Mouse (Mus musculus) myocyte (in vitro differentiated cells): ENCODE data around the gene Gm20388. TPM values are rescaled to one million over a fixed set of nuclear protein-coding genes. Genes with fewer than 3 reads are reported as not detected.

Experiments used
- H3K27me3 ChIP-seq: one replicate; pipeline ENCODE4 v1.6.1; 2011; ENCODE audit not compliant: control insufficient read depth, insufficient read depth, insufficient read length
- H3K36me3 ChIP-seq: one replicate; pipeline ENCODE4 v1.6.1; 2011; ENCODE audit not compliant: control insufficient read depth, insufficient read depth
- H3K4me2 ChIP-seq: one replicate; pipeline ENCODE4 v1.6.1; 2011; ENCODE audit warnings: low read depth, control low read depth
- H3K4me3 ChIP-seq: one replicate; pipeline ENCODE4 v1.5.1; 2011; ENCODE audit warnings: mild to moderate bottlenecking, control low read depth, moderate library complexity
- H3K79me2 ChIP-seq: one replicate; pipeline ENCODE4 v1.6.1; 2011; ENCODE audit not compliant: control insufficient read depth, insufficient read depth
- H3ac ChIP-seq: one replicate; pipeline ENCODE4 v1.6.1; 2011; ENCODE audit not compliant: control insufficient read depth, insufficient read length
- CEBPB ChIP-seq: IDR thresholded peaks from 2 replicates; pipeline ENCODE4 v1.6.1; 2011; ENCODE audit warnings: mild to moderate bottlenecking, moderate library complexity; ENCODE audit not compliant: poor library complexity, insufficient read depth, severe bottlenecking
- E2F4 ChIP-seq: IDR thresholded peaks from one replicate; pipeline ENCODE4 v1.6.1; 2011; ENCODE audit warnings: mild to moderate bottlenecking, control low read depth, moderate library complexity; ENCODE audit not compliant: insufficient read depth
- MAX ChIP-seq: IDR thresholded peaks from one replicate; pipeline ENCODE4 v1.6.1; 2011; ENCODE audit warnings: low read depth, mild to moderate bottlenecking, control low read depth
- MYOD1 ChIP-seq, 3 experiments: IDR thresholded peaks; one replicate each; pipeline ENCODE4 v1.6.1; 2011; ENCODE audit warnings: control low read depth in 2 of 3, low read depth in 2 of 3, mild to moderate bottlenecking in 2 of 3, moderate library complexity in 1 of 3; ENCODE audit not compliant: insufficient read length in 2 of 3, control insufficient read depth in 1 of 3
- MYOG ChIP-seq, 3 experiments: IDR thresholded peaks; one replicate each; pipeline ENCODE4 v1.6.1; 2011; ENCODE audit warnings: control low read depth in 2 of 3, low read depth in 2 of 3, mild to moderate bottlenecking in 2 of 3; ENCODE audit not compliant: insufficient read length in 2 of 3, control insufficient read depth in 1 of 3, insufficient read depth in 1 of 3
- POLR2A ChIP-seq: IDR thresholded peaks from one replicate; pipeline ENCODE4 v1.6.1; 2011; ENCODE audit warnings: low read depth, mild to moderate bottlenecking, control low read depth, moderate library complexity; ENCODE audit not compliant: insufficient read length
- POLR2AphosphoS2 ChIP-seq: IDR thresholded peaks from one replicate; pipeline ENCODE4 v1.6.1; 2011; ENCODE audit warnings: low read depth, control low read depth; ENCODE audit not compliant: insufficient read length
- REST ChIP-seq: IDR thresholded peaks from one replicate; pipeline ENCODE4 v1.6.1; 2011; ENCODE audit warnings: mild to moderate bottlenecking, control low read depth, moderate library complexity; ENCODE audit not compliant: insufficient read depth, insufficient read length
- SRF ChIP-seq: IDR thresholded peaks from one replicate; pipeline ENCODE4 v1.6.1; 2011; ENCODE audit warnings: low read depth; ENCODE audit not compliant: control insufficient read depth, insufficient read length
- TCF12 ChIP-seq: IDR thresholded peaks from one replicate; pipeline ENCODE4 v1.6.1; 2011; ENCODE audit warnings: mild to moderate bottlenecking, control low read depth; ENCODE audit not compliant: poor library complexity, insufficient read depth, severe bottlenecking
- TCF3 ChIP-seq: IDR thresholded peaks from one replicate; pipeline ENCODE4 v1.6.1; 2011; ENCODE audit warnings: low read depth, control low read depth; ENCODE audit not compliant: insufficient read length
- USF1 ChIP-seq: IDR thresholded peaks from one replicate; pipeline ENCODE4 v1.6.1; 2011; ENCODE audit warnings: low read depth, mild to moderate bottlenecking, control low read depth, moderate library complexity
- polyA plus RNA-seq: library from polyadenylated mRNA; unstranded; fragments of >200 nt; fragmentation: generic; extraction: Trizol; gene quantifications from one replicate; pipeline ENCODE4 v1.2.1, GENCODE M21; 2012; ENCODE audit warnings: missing spikeins

Gene Gm20388
- polyA plus RNA-seq, 1 experiment = 15.3 TPM

DNA sequence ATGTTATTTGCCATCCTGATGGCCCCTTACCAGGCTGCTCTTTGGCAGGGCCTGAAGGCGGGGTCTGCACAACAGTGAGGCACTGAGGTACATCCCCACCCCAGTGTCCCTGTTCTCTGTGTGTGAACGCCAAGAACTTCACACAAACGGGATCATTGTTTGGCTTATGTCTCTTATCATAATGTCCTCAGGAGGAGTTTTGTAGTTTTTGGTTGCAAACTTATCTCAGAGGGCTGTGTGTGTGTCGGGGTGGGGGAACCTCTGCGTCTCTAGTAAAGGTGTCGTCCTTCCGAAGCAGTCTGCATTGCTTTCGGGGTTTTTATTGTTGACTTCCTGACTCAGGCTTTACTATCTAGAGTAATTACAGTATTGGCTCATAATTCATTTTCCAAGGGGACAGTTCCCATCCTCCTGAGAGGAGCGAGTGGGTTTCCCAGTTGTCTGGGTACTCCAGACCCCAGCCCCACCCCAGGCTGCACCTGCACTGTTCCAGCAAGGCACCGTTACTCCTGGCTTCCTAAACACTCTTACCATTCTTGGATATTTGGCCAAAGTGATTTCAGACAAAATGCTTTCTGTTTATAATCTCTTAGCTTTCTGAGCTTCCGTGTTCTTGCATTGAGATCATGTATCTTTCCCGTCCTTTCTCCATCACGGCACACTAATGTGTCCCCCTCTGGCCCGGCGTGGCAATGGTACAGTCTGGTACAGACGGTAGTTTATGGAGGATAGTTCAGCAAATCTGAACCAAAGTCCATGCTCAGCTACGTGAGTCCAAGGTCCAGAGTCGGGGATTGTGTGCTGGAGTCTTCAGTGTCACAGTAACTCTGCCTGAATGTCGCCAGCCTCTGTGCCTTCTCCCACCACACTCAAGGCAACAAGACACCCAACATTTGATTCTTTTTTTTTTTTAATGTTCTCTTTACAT, 3909.3 kb downstream of the Gm20388 start:
- TF ChIP-seq SRF (no peak), POLR2AphosphoS2 (no peak), MAX (no peak), TCF12 (no peak), E2F4 (no peak), TCF3 (no peak), REST (no peak), MYOD1 (IDR thresholded peaks at IDR 0.05; ENCODE audit: control insufficient read depth in 1 of 3, insufficient read length in 2 of 3, low read depth in 2 of 3) (no peak), POLR2A (no peak), MYOG (IDR thresholded peaks at IDR 0.05; ENCODE audit: control insufficient read depth in 1 of 3, insufficient read depth in 1 of 3, insufficient read length in 2 of 3, low read depth in 2 of 3) (no peak), USF1 (no peak), CEBPB (no peak)
- Histone ChIP-seq H3K27me3 (no peaks in the 10 kb centered on the region), H3K4me3 (no peak overlapping the region), H3K4me2 (no peak overlapping the region), H3K79me2 (no peaks in the 10 kb centered on the region), H3K36me3 (peaks cover 4% of the 10 kb centered on the region), H3ac (no peak overlapping the region)

DNA sequence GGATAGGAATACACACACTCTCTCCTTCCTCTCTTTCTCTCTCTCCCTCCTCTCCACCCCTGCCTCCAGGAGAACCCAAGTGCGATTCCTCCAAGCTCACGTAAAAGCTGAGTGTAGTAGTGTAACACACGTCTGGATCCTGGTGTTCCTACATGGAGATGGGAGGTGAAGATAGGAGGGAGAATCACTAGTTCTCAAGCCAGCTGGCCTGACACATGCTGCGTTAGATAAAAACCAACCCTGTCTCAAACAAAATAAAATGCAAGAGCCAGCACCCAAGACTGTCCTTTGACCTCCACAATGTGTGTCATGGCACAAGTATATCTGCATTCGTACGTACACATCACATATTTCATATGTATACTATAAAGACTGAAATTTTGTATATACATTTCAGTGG, 3910.1 kb downstream of the Gm20388 start:
- TF ChIP-seq CEBPB (no peak), TCF12 (no peak), MAX (no peak), POLR2AphosphoS2 (no peak)

DNA sequence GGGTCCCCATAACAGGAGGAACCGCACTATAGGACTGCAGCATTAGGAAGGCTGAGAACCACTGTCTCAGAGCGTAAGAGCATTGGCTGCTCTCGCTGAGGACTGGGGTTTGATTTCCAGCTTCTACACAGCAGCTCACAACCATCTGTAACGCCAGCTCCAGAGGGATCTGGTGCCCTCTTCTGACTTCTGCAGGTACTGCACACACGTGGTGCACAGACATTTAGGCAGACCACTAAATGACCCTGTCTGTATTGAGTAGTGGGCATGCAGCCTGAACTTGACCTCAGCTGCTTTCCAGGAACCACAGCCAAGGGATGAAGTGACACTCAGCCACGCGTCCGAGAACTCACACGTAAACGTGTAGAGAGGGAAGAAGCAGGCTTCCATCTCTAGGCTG, 3912.5 kb downstream of the Gm20388 start:
- Histone ChIP-seq H3K79me2 (no peaks in the 10 kb centered on the region), H3K27me3 (no peaks in the 10 kb centered on the region), H3K4me2 (no peak overlapping the region), H3ac (no peak overlapping the region), H3K4me3 (no peak overlapping the region), H3K36me3 (peaks cover 4% of the 10 kb centered on the region)
- TF ChIP-seq SRF (no peak), USF1 (no peak), TCF12 (no peak), MAX (no peak), E2F4 (no peak), POLR2A (no peak)

More for the DNA sequence above, 3910.1 kb downstream of the Gm20388 start:
- H3K4me3 ChIP-seq = no peak overlapping the region
- H3K27me3 ChIP-seq = no peaks in the 10 kb centered on the region
- no peak overlapping the region for H3K4me2 ChIP-seq
- H3K36me3 ChIP-seq = peaks cover 4% of the 10 kb centered on the region
- H3ac ChIP-seq = no peak overlapping the region
- H3K79me2 ChIP-seq = no peaks in the 10 kb centered on the region

DNA sequence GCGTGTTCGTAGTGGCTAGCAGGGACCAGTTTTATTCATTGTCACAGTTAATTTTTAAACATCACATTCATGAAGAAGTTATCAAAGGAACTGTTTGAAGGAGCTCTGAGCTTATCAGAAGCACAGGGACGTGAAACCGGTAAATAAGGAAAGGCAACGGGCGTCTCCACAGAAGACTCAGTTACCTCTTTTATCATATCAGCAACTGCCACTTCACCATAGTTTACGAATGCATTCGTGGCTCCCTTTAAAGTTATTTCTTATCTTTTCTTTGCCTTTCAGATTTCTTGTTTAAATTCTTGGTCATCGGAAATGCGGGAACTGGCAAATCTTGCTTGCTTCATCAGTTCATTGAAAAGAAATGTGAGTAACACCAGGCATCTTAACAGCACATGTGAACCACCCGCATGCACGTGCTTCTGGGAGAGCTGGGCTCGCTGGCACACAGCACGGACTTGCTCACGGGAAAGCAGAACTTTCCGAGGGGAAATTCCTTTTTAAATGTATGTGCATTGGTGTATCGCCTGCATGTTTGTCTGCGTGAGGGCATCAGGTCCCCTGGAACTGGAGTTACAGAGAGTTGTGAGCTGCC, 3913.0 kb downstream of the Gm20388 start:
- no peak overlapping the region for H3K4me2 ChIP-seq
- no peaks in the 10 kb centered on the region for H3K79me2 ChIP-seq
- no peak overlapping the region for H3ac ChIP-seq
- no peak overlapping the region for H3K4me3 ChIP-seq
- no peaks in the 10 kb centered on the region for H3K27me3 ChIP-seq
- peaks cover 4% of the 10 kb centered on the region for H3K36me3 ChIP-seq
- no peak for TF ChIP-seq TCF12
- TF ChIP-seq MYOG (IDR thresholded peaks at IDR 0.05; ENCODE audit: control insufficient read depth in 1 of 3, insufficient read depth in 1 of 3, insufficient read length in 2 of 3, low read depth in 2 of 3) = no peak
- no peak for TF ChIP-seq POLR2AphosphoS2

DNA sequence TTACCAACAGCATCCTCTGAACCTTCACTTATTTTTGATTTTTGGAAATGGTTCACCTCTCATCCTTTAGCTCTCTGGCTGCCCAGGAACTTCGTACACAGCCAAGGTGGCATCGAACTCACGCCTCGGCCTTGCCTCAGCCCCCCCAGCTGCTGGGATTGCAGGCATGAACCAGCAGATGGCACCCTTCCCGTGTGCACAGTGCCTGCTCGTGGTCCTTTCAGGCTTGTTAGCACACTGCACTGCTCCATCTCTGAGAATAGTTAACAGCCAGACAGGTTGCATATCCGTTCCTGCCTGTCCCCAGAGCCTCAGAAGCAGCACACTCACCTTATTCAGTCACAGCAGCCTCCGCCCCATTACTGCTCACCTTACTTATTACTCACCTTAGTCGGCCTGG, 3915.4 kb downstream of the Gm20388 start:
- H3K4me3 ChIP-seq = no peak overlapping the region
- no peak overlapping the region for H3ac ChIP-seq
- no peaks in the 10 kb centered on the region for H3K79me2 ChIP-seq
- H3K4me2 ChIP-seq = no peak overlapping the region
- no peaks in the 10 kb centered on the region for H3K27me3 ChIP-seq
- no peak for TF ChIP-seq MAX
- TF ChIP-seq E2F4 = no peak
- TF ChIP-seq CEBPB = no peak
- peak; percentile 21 for TF ChIP-seq POLR2AphosphoS2
- no peak for TF ChIP-seq SRF
- TF ChIP-seq USF1 = no peak
- TF ChIP-seq MYOG (IDR thresholded peaks at IDR 0.05; ENCODE audit: control insufficient read depth in 1 of 3, insufficient read depth in 1 of 3, insufficient read length in 2 of 3, low read depth in 2 of 3) = peak in 1 of 3 experiments; percentile 8
- peaks cover 7% of the 10 kb centered on the region for H3K36me3 ChIP-seq
